Mouse (Mus musculus) adrenal gland, postnatal 14 days (tissue): ENCODE measurements at regions not wholly inside any gene's neighbourhood (a gene's known extent, or its start where the extent isn't known, plus 50 kb on each side); places are given as distances from the start of the nearest gene placed in this dataset.

Source experiments
- DNase-seq: peaks from one replicate; pipeline ENCODE4 v3.0.0; 2021; ENCODE audit warnings: mixed read lengths

- DNase-seq = no peak
These were observed 493.5 kb downstream of the Htr1b start for GRCm38 (mm10) chr9:81140158-81140557.

- no peak for DNase-seq
These were observed 497.3 kb downstream of the Htr1b start for GRCm38 (mm10) chr9:81136366-81136765.

- no peak for DNase-seq
These were observed 520.6 kb downstream of the Htr1b start for GRCm38 (mm10) chr9:81113044-81113443.

GRCm38 (mm10) chr9:81073248-81073647, 560.4 kb downstream of the Htr1b start:
- DNase-seq = no peak

- peak; percentile 12 for DNase-seq
These were observed 577.2 kb upstream of the Impg1 start for GRCm38 (mm10) chr9:81042521-81042920.

DNA sequence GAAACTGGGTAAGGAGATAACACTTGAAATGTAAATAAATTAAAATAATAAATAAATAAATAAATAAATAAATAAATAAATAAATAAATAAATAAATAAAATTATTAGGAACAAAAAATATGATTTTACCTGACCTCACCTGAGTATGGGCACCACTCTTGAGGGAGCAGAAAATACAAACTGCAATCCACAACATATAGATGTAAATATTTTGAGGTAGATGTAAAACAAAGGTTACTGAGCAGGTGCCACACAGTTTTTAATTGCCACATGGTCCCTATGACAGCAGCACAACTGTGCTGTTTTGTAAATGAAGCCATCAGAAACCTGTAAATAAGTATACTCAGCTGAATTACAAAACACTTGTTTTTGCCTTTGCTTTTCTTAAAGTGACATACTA, 576.7 kb upstream of the Impg1 start:
- DNase-seq = no peak
